Mouse (Mus musculus) hindbrain, embryonic 16.5 days (tissue): ENCODE results near the gene Rufy1. TPM values are rescaled to one million over a fixed set of nuclear protein-coding genes. Genes with fewer than 3 reads are reported as not detected.

ENCODE experiments used
- ATAC-seq: fragments of 200-750 bp; cut with Nextera tagmentation; 2 replicates; pipeline ENCODE4 v1.8.0; 2017; ENCODE audit warnings: moderate TSS enrichment, moderate library complexity
- H3K27ac ChIP-seq: fragments of 300-500 bp; sonication (generic); 2 replicates; pipeline ENCODE4 v1.5.1; 2014; ENCODE audit warnings: low read depth, mild to moderate bottlenecking, control low read depth, low read length, moderate library complexity
- H3K27me3 ChIP-seq: fragments of 300-500 bp; sonication (generic); replicated peaks from 2 replicates; pipeline ENCODE4 v1.6.1; 2014; ENCODE audit warnings: low read length; ENCODE audit not compliant: control insufficient read depth, insufficient read depth
- H3K36me3 ChIP-seq: fragments of 300-500 bp; sonication (generic); 2 replicates; pipeline ENCODE4 v1.6.1; 2014; ENCODE audit warnings: mild to moderate bottlenecking, low read length, moderate library complexity, mixed read lengths; ENCODE audit not compliant: control insufficient read depth, insufficient read depth
- H3K4me1 ChIP-seq: fragments of 300-500 bp; sonication (generic); 2 replicates; pipeline ENCODE4 v1.6.1; 2014; ENCODE audit warnings: low read depth, low read length; ENCODE audit not compliant: control insufficient read depth, insufficient read depth
- H3K4me2 ChIP-seq: fragments of 300-500 bp; sonication (generic); 2 replicates; pipeline ENCODE4 v1.6.1; 2014; ENCODE audit warnings: mild to moderate bottlenecking, low read length, control low read depth, moderate library complexity
- H3K4me3 ChIP-seq: fragments of 300-500 bp; sonication (generic); 2 replicates; pipeline ENCODE4 v1.5.1; 2014; ENCODE audit warnings: mild to moderate bottlenecking, low read length, control low read depth, moderate library complexity
- H3K9ac ChIP-seq: fragments of 300-500 bp; sonication (generic); 2 replicates; pipeline ENCODE4 v1.6.1; 2014; ENCODE audit warnings: low read depth, mild to moderate bottlenecking, control low read depth, low read length, moderate library complexity
- H3K9me3 ChIP-seq: fragments of 300-500 bp; sonication (generic); 2 replicates; pipeline ENCODE4 v1.6.1; 2014; ENCODE audit warnings: mild to moderate bottlenecking, low read length, moderate library complexity; ENCODE audit not compliant: control insufficient read depth
- WGBS: fragments of 180-500 bp; shearing (Covaris S2); extraction: QIAGEN DNeasy Blood & Tissue Kit; methylation state at CpG from one replicate; pipeline ENCODE4 v1.1.7; 2014; 5-methylcytosine and 5-hydroxymethylcytosine counted together
- polyA plus RNA-seq: library from polyadenylated mRNA; unstranded; fragments of >200 nt; fragmentation: Nextera tagmentation; extraction: Ambion mirVana; gene quantifications from 2 replicates; pipeline ENCODE4 v1.2.1, GENCODE M21; 2015

The Rufy1 gene
- polyA plus RNA-seq = 23.5 and 25.1 TPM in 2 replicates

- Histone ChIP-seq H3K4me1 (peaks cover 8% of the 10 kb centered on the region; the same call in 1 of the 2 replicates), H3K9ac (peak within 1 kb of the TSS; percentile 95), H3K4me3 (peak within 1 kb of the TSS; percentile 83), H3K9me3 (no peaks in the 10 kb centered on the region), H3K4me2 (peak within 1 kb of the TSS; percentile 65), H3K27me3 (no peaks in the 10 kb centered on the region), H3K36me3 (no peaks in the 10 kb centered on the region), H3K27ac (peak within 1 kb of the TSS; percentile 97)
- peak; percentile 84 for ATAC-seq
- under 1% methylated on average over 88 of the region's 90 CpGs for WGBS
Observed at GRCm38 (mm10) chr11:50430277-50431133, at the start of gene Rufy1. Gene Rufy1, minus strand, starts transcription at chr11:50431125.

GRCm38 (mm10) chr11:50478072-50478471 lies 47.1 kb upstream of the Rufy1 start:
- Histone ChIP-seq H3K27ac (no peak overlapping the region), H3K27me3 (no peaks in the 10 kb centered on the region)

GRCm38 (mm10) chr11:50477486-50478070 lies 46.7 kb upstream of the Rufy1 start:
- Histone ChIP-seq H3K4me3 (no peak overlapping the region), H3K27ac (no peak overlapping the region), H3K27me3 (no peaks in the 10 kb centered on the region), H3K4me2 (no peak overlapping the region), H3K9ac (no peak overlapping the region), H3K9me3 (no peaks in the 10 kb centered on the region), H3K36me3 (no peaks in the 10 kb centered on the region), H3K4me1 (peaks cover 5% of the 10 kb centered on the region)
- 67% methylated on average over 11 of the region's 11 CpGs for WGBS
- no peak for ATAC-seq

More at GRCm38 (mm10) chr11:50478072-50478471, 47.1 kb upstream of the Rufy1 start:
- Histone ChIP-seq H3K9ac (no peak overlapping the region), H3K4me1 (peaks cover 5% of the 10 kb centered on the region), H3K4me2 (no peak overlapping the region), H3K9me3 (no peaks in the 10 kb centered on the region), H3K36me3 (no peaks in the 10 kb centered on the region), H3K4me3 (no peak overlapping the region)
- 92% methylated on average over 2 of the region's 2 CpGs for WGBS
- no peak for ATAC-seq

DNA sequence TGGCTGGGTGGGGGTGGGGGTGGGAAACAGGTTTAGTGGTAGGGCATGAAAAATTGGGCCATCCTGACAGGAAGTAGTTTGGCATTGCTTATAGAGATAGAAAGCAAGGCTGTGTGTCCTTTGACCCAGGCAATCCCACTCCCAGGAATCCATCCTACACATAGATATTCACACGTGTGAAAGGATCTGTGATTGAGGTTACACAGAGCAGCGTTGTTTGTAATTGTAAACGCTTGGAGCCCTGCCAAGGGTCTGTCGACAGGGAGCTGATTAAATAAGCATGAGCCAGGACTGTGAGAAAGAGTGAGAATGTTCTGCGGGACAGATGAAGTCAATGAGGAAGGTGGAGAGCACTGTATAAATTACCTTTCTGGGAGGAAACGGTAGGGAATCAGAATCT lies 46.0 kb upstream of the Rufy1 start:
- no peak overlapping the region for H3K27ac ChIP-seq
- WGBS = 16% methylated on average over 6 of the region's 6 CpGs
- peak; percentile 72 for ATAC-seq

GRCm38 (mm10) chr11:50473933-50474332 lies 43.0 kb upstream of the Rufy1 start:
- H3K4me3 ChIP-seq = no peak overlapping the region
- ATAC-seq = no peak
- H3K4me2 ChIP-seq = no peak overlapping the region
- H3K36me3 ChIP-seq = no peaks in the 10 kb centered on the region
- WGBS = 71% methylated on average over 1 of the region's 1 CpGs
- no peak overlapping the region for H3K9ac ChIP-seq
- H3K27me3 ChIP-seq = no peaks in the 10 kb centered on the region
- H3K27ac ChIP-seq = no peak overlapping the region
- peaks cover 5% of the 10 kb centered on the region for H3K4me1 ChIP-seq
- H3K9me3 ChIP-seq = 0 out of 2 replicates have a peak, but pooled peaks cover 2% of the 10 kb centered on the region

More for the DNA sequence above, 46.0 kb upstream of the Rufy1 start:
- Histone ChIP-seq H3K4me3 (no peak overlapping the region), H3K4me1 (peaks cover 5% of the 10 kb centered on the region), H3K36me3 (no peaks in the 10 kb centered on the region), H3K4me2 (no peak overlapping the region), H3K27me3 (no peaks in the 10 kb centered on the region), H3K9me3 (no peaks in the 10 kb centered on the region), H3K9ac (no peak overlapping the region)

DNA sequence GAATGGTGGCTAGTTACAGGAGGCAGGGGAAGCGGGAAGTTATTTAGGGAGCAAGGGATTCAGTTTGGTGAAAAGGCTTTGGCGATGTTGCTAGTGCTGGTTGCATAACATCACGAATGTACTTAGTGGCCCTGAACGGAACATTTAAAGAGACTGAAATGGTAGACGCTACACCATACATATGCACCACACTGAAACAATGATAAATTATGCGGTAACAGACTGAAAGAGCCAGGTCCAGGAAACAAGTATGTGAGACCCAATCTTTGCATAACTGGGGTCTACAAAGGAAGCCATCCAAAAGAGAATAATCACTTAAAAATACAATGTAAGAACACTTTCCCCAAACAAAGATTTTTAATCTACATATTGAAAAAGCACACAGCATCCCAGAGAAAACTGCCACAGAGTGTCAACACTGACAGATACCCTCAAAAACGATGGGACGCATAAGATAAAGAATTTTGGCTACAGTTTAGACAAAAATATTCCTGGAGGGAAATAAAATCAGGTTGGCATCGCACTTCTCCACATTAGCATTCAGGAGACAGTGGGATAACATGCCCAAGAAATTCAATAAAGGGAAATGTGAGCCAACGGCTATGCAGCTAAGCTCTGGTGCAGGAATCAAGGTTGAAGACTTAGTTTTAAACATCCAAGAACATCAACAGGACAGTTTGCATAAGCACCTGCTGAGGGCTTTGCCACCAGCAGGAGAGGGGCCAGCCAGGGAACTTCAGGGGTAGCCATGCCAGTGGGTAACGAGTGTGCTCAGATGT lies 41.4 kb upstream of the Rufy1 start:
- Histone ChIP-seq H3K9ac (no peak overlapping the region), H3K4me2 (no peak overlapping the region), H3K36me3 (no peaks in the 10 kb centered on the region), H3K4me1 (peaks cover 5% of the 10 kb centered on the region), H3K9me3 (0 out of 2 replicates have a peak, but pooled peaks cover 2% of the 10 kb centered on the region), H3K27me3 (no peaks in the 10 kb centered on the region), H3K4me3 (no peak overlapping the region), H3K27ac (no peak overlapping the region)
- 83% methylated on average over 11 of the region's 11 CpGs for WGBS
- ATAC-seq = no peak

DNA sequence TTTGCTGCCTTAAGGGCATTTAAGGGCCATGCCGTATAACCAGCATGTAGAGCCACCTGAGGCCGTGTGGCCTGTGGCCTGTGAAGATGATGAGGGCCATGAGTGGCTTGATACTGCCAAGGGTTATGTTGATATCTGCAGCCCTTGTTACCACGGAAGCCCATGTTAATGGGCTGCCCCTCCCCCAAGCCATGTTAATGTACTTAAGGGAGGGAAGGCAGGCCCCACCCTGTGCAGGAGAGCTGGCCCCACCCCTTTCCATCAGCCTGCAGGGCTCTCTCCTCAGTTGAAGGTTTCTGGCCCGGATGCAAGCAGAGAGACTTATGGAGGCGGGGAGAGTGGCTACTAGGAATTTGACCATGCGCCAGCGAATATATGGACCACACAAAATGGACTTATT lies 30.6 kb upstream of the Rufy1 start:
- Histone ChIP-seq H3K27ac (no peak overlapping the region), H3K36me3 (no peaks in the 10 kb centered on the region), H3K4me2 (no peak overlapping the region), H3K9me3 (no peaks in the 10 kb centered on the region), H3K9ac (no peak overlapping the region), H3K27me3 (no peaks in the 10 kb centered on the region), H3K4me3 (no peak overlapping the region), H3K4me1 (peaks cover 9% of the 10 kb centered on the region)
- no peak for ATAC-seq
- 72% methylated on average over 7 of the region's 7 CpGs for WGBS

GRCm38 (mm10) chr11:50459250-50459649 lies 28.3 kb upstream of the Rufy1 start:
- ATAC-seq = no peak
- H3K9me3 ChIP-seq = no peaks in the 10 kb centered on the region
- no peaks in the 10 kb centered on the region for H3K36me3 ChIP-seq
- no peak overlapping the region for H3K4me3 ChIP-seq
- no peak overlapping the region for H3K4me2 ChIP-seq
- H3K9ac ChIP-seq = no peak overlapping the region
- no peaks in the 10 kb centered on the region for H3K27me3 ChIP-seq
- 54% methylated on average over 2 of the region's 2 CpGs for WGBS
- H3K27ac ChIP-seq = no peak overlapping the region
- H3K4me1 ChIP-seq = peaks cover 9% of the 10 kb centered on the region
